Mouse (Mus musculus) ES-Bruce4 (cell line): ENCODE results near the gene Exosc8.

Source experiments
- CTCF ChIP-seq: IDR thresholded peaks from one replicate; pipeline ENCODE4 v1.8.1; 2011; ENCODE audit warnings: low read depth, low read length
- POLR2A ChIP-seq: IDR thresholded peaks from one replicate; pipeline ENCODE4 v1.8.1; 2011; ENCODE audit warnings: low read length; ENCODE audit not compliant: insufficient read depth

DNA sequence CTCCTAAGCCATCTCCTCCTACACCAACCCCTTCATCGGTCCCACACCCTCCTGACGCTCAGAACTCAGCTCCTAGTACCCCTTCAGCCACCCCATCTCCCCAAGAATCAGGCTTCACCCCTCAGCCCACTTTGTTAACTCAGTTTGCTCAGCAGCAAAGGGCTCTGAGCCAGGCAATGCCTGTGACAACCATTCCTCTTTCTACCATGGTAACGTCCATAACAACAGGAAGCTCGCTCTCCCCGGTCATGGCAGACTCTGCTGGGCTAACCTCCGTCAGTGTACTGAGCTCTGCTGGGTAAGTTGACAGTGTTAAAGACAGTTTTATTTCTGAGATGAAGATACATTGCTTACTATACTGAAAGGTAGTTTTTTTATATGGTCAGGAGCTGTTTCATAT is 17.8 kb downstream of the Exosc8 start:
- TF ChIP-seq CTCF (no peak), POLR2A (no peak)
